Mouse (Mus musculus): ENCODE results near the gene Kat2b. TPM values are rescaled to one million over a fixed set of nuclear protein-coding genes. Genes with fewer than 3 reads are reported as not detected.
"Not testable (repeated sequence)": the region's sequence is repeated elsewhere in the genome, so short reads cannot be mapped to it uniquely, and the experiment has no call there.

Kat2b gene
- total RNA-seq, 4 experiments from 2014 or later = 16.8 to 35.3 (median 24.3) TPM

GRCm38 (mm10) chr17:53596941-53597790, 30.5 kb downstream of the Kat2b start:
- DNase-seq (ENCODE audit: low spot score in 2 of 2) = no peak

- no peak for DNase-seq (ENCODE audit: low spot score in 2 of 2)
These were observed 31.9 kb downstream of the Kat2b start for GRCm38 (mm10) chr17:53598571-53598970.

- not testable (repeated sequence) for DNase-seq (ENCODE audit: low spot score in 2 of 2)
These were observed 36.6 kb downstream of the Kat2b start for GRCm38 (mm10) chr17:53603236-53603635.

- DNase-seq (ENCODE audit: low spot score in 2 of 2) = not testable (repeated sequence)
These were observed 39.4 kb downstream of the Kat2b start for GRCm38 (mm10) chr17:53606082-53606481.

GRCm38 (mm10) chr17:53608924-53609323, 42.3 kb downstream of the Kat2b start:
- DNase-seq (ENCODE audit: low spot score in 2 of 2) = not testable (repeated sequence)

GRCm38 (mm10) chr17:53617295-53617957, 50.8 kb downstream of the Kat2b start:
- no peak for DNase-seq (ENCODE audit: low spot score in 2 of 2)

GRCm38 (mm10) chr17:53618369-53618768, 51.7 kb downstream of the Kat2b start:
- no peak for DNase-seq (ENCODE audit: low spot score in 2 of 2)

- DNase-seq (ENCODE audit: low spot score in 2 of 2) = no peak
These were observed 52.7 kb downstream of the Kat2b start for GRCm38 (mm10) chr17:53619391-53619790.

- no peak for DNase-seq (ENCODE audit: low spot score in 2 of 2)
These were observed 54.0 kb downstream of the Kat2b start for GRCm38 (mm10) chr17:53620611-53621010.

GRCm38 (mm10) chr17:53622125-53622524, 55.5 kb downstream of the Kat2b start:
- no peak for DNase-seq (ENCODE audit: low spot score in 2 of 2)

GRCm38 (mm10) chr17:53623762-53624161, 57.1 kb downstream of the Kat2b start:
- no peak for DNase-seq (ENCODE audit: low spot score in 2 of 2)

GRCm38 (mm10) chr17:53626160-53626559, 59.5 kb downstream of the Kat2b start:
- DNase-seq (ENCODE audit: low spot score in 2 of 2) = no peak

GRCm38 (mm10) chr17:53627497-53627896, 60.8 kb downstream of the Kat2b start:
- DNase-seq (ENCODE audit: low spot score in 2 of 2) = no peak

GRCm38 (mm10) chr17:53628131-53628530, 61.5 kb downstream of the Kat2b start:
- no peak for DNase-seq (ENCODE audit: low spot score in 2 of 2)

GRCm38 (mm10) chr17:53631344-53631743, 64.7 kb downstream of the Kat2b start:
- DNase-seq (ENCODE audit: low spot score in 2 of 2) = no peak

- no peak for DNase-seq (ENCODE audit: low spot score in 2 of 2)
These were observed 76.7 kb downstream of the Kat2b start for GRCm38 (mm10) chr17:53643360-53643759.

- DNase-seq (ENCODE audit: low spot score in 2 of 2) = no peak
These were observed 83.6 kb downstream of the Kat2b start for GRCm38 (mm10) chr17:53650251-53650661.

GRCm38 (mm10) chr17:53654596-53654995, 87.9 kb downstream of the Kat2b start:
- DNase-seq (ENCODE audit: low spot score in 2 of 2) = no peak

- DNase-seq (ENCODE audit: low spot score in 2 of 2) = no peak
These were observed 88.4 kb downstream of the Kat2b start for GRCm38 (mm10) chr17:53655081-53655480.

GRCm38 (mm10) chr17:53655959-53656358, 89.3 kb downstream of the Kat2b start:
- DNase-seq (ENCODE audit: low spot score in 2 of 2) = no peak

GRCm38 (mm10) chr17:53656369-53656860, 89.8 kb downstream of the Kat2b start:
- DNase-seq (ENCODE audit: low spot score in 2 of 2) = no peak

GRCm38 (mm10) chr17:53657391-53657790, 90.7 kb downstream of the Kat2b start:
- DNase-seq (ENCODE audit: low spot score in 2 of 2) = not testable (repeated sequence)

Measured in left cerebral cortex, adult 8-10 months (tissue).